Mouse (Mus musculus) small intestine, adult 2 months (tissue): Measurements from ENCODE around the gene Riok1.

ENCODE experiments used
- CTCF ChIP-seq: fragments of 200-500 bp; IDR thresholded peaks from 2 replicates; pipeline ENCODE4 v1.5.1; 2012; ENCODE audit warnings: low read depth, mild to moderate bottlenecking, control low read depth, inconsistent platforms, low read length, moderate library complexity, mixed read lengths; ENCODE audit not compliant: insufficient replicate concordance, insufficient read length; ENCODE audit errors: extremely low read depth
- POLR2A ChIP-seq: fragments of 200-500 bp; IDR thresholded peaks from 2 replicates; pipeline ENCODE4 v1.6.1; 2012; ENCODE audit warnings: low read depth, mild to moderate bottlenecking, control low read depth, inconsistent platforms, low read length, moderate library complexity

- TF ChIP-seq CTCF (peak; percentile 62; the same call in 1 of the 2 replicates), POLR2A (no peak)
Observed at GRCm38 (mm10) chr13:38064854-38065663, 28.3 kb downstream of the Riok1 start.
